Mouse (Mus musculus): ENCODE results near the gene Cdv3.

DNA sequence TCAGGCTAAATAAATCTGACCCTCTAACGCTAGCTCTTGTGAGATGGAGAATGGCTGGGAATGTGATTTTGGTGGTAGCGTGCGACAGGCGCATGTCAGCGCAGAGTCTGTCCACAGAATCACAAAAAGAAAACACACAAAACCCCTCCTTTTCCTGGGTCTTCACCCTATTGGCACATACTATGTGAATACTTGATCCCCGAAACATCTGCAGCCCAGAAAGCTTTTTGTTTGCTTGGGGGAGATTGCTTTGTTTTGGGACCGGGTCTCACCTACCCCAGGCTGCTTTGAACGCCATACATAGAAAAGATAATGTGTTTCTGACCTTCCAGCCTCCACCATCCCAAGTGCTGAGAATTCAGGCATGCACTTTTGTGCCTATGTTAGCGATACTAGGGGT lies 716 bp upstream of the Cdv3 start:
- TF ChIP-seq CTCF (IDR thresholded peaks at IDR 0.05; ENCODE audit: borderline replicate concordance, insufficient read depth, low read length) = no peak
- no peak for TF ChIP-seq POLR2A (IDR thresholded peaks at IDR 0.05; ENCODE audit: low read depth, low read length)

All from embryonic fibroblast, embryonic 13.5 days (primary cell).